ENCODE assay signal across 8 mouse cellular contexts in genomic region chr8:84968650-84969049, GRCm38 (mm10). TPM values are rescaled to one million over a fixed set of nuclear protein-coding genes. Genes with fewer than 3 reads are reported as not detected.
DNase-seq lines count a peak whose midpoint lies in the region; ATAC-seq and TF ChIP-seq lines count a peak whose summit lies in the region.

No protein-coding gene starts in this region.

- no peaks in the 10 kb centered on the region for H3K9me3 ChIP-seq in kidney, embryonic 15.5 days (replicated peaks)
- H3K9me3 ChIP-seq in hindbrain, embryonic 16.5 days (ENCODE audit: control insufficient read depth, low read length), result no peaks in the 10 kb centered on the region
- H3K9me3 ChIP-seq in midbrain, embryonic 16.5 days (replicated peaks; ENCODE audit: control insufficient read depth, low read length, poor library complexity, severe bottlenecking), result no peaks in the 10 kb centered on the region

- peak overlapping the region; percentile 93 for H3K27ac ChIP-seq in kidney, embryonic 15.5 days
- H3K27ac ChIP-seq in cortical plate, adult 2 months (ENCODE audit: insufficient read depth, low read length), result no peak overlapping the region
- peak overlapping the region; percentile 56; the same call in 1 of the 2 replicates for H3K27ac ChIP-seq in hindbrain, embryonic 16.5 days (ENCODE audit: low read depth, low read length)
- H3K27ac ChIP-seq in midbrain, embryonic 16.5 days (ENCODE audit: low read length), result peak overlapping the region; percentile 93

- H3K4me3 ChIP-seq in kidney, embryonic 15.5 days (replicated peaks), result peak overlapping the region; percentile 76
- peak overlapping the region; percentile 72; the same call in 1 of the 2 replicates for H3K4me3 ChIP-seq in cortical plate, adult 2 months (ENCODE audit: insufficient read depth, low read length)
- H3K4me3 ChIP-seq in hindbrain, embryonic 16.5 days (ENCODE audit: low read length), result peak overlapping the region; percentile 79
- peak overlapping the region; percentile 82 for H3K4me3 ChIP-seq in midbrain, embryonic 16.5 days (ENCODE audit: low read depth, low read length)

- H3K4me2 ChIP-seq in kidney, embryonic 15.5 days, result peak overlapping the region; percentile 83
- H3K4me2 ChIP-seq in hindbrain, embryonic 16.5 days (ENCODE audit: low read length), result peak overlapping the region; percentile 95
- peak overlapping the region; percentile 97 for H3K4me2 ChIP-seq in midbrain, embryonic 16.5 days (ENCODE audit: low read length)

- TF ChIP-seq POLR2A in cortical plate, adult 2 months (IDR thresholded peaks at IDR 0.05; ENCODE audit: extremely low read depth, insufficient read depth, low read length), result no peak

- H3K36me3 ChIP-seq in kidney, embryonic 15.5 days, result peaks cover 36% of the 10 kb centered on the region
- H3K36me3 ChIP-seq in hindbrain, embryonic 16.5 days (ENCODE audit: control insufficient read depth, insufficient read depth, low read length), result peaks cover 11% of the 10 kb centered on the region; the same call in 1 of the 2 replicates
- H3K36me3 ChIP-seq in midbrain, embryonic 16.5 days (ENCODE audit: control insufficient read depth, insufficient read depth, low read length), result peaks cover 10% of the 10 kb centered on the region

- TF ChIP-seq CTCF in cortical plate, adult 2 months (IDR thresholded peaks at IDR 0.05; ENCODE audit: extremely low read depth, insufficient read depth, low read length), result no peak

- peaks cover 48% of the 10 kb centered on the region for H3K4me1 ChIP-seq in kidney, embryonic 15.5 days
- peaks cover 9% of the 10 kb centered on the region; the same call in 1 of the 2 replicates for H3K4me1 ChIP-seq in cortical plate, adult 2 months (ENCODE audit: control insufficient read depth, insufficient read depth, low read length)
- H3K4me1 ChIP-seq in hindbrain, embryonic 16.5 days (ENCODE audit: control insufficient read depth, insufficient read depth, low read depth, low read length), result peaks cover 34% of the 10 kb centered on the region
- H3K4me1 ChIP-seq in midbrain, embryonic 16.5 days (ENCODE audit: control insufficient read depth, insufficient read depth, low read length), result peaks cover 26% of the 10 kb centered on the region

- no peak for ATAC-seq in kidney, embryonic 15.5 days (replicated peaks; ENCODE audit: low FRiP score)
- ATAC-seq in hindbrain, embryonic 16.5 days, result no peak
- no peak for ATAC-seq in midbrain, embryonic 16.5 days
- no peak for ATAC-seq in inflammation-experienced regulatory T-cells, adult 6 months

- WGBS in kidney, embryonic 15.5 days, result 14% methylated on average over 2 of the region's 2 CpGs
- WGBS in hindbrain, embryonic 16.5 days, result 26% methylated on average over 2 of the region's 2 CpGs
- WGBS in midbrain, embryonic 16.5 days, result 20% methylated on average over 2 of the region's 2 CpGs

- H3K9ac ChIP-seq in kidney, embryonic 15.5 days, result peak overlapping the region; percentile 81
- H3K9ac ChIP-seq in hindbrain, embryonic 16.5 days (ENCODE audit: low read depth, low read length), result peak overlapping the region; percentile 92
- H3K9ac ChIP-seq in midbrain, embryonic 16.5 days (ENCODE audit: low read depth, low read length), result peak overlapping the region; percentile 96

- no peaks in the 10 kb centered on the region for H3K27me3 ChIP-seq in kidney, embryonic 15.5 days
- H3K27me3 ChIP-seq in hindbrain, embryonic 16.5 days (replicated peaks; ENCODE audit: control insufficient read depth, insufficient read depth, low read length), result no peaks in the 10 kb centered on the region
- no peaks in the 10 kb centered on the region for H3K27me3 ChIP-seq in midbrain, embryonic 16.5 days (ENCODE audit: control insufficient read depth, insufficient read depth, low read depth, low read length)

- DNase-seq in kidney, postnatal 14 days, result no peak
- no peak for DNase-seq in adrenal gland, postnatal 4 days (ENCODE audit: low spot score in 2 of 2)
- DNase-seq in layer of hippocampus, adult 11-12 months (ENCODE audit: low spot score), result no peak

RNA-seq across cellular contexts. Expression of gene Gm49661, which starts 0.6 kb away (rescaled TPM):
- not detected in 2 replicates for polyA plus RNA-seq in kidney, embryonic 15.5 days (2015; fragmentation: Nextera tagmentation; extraction: Ambion mirVana)
- not detected in 2 replicates for polyA plus RNA-seq in cortical plate, adult 2 months (2012; rRNA removed)
- not detected in 2 replicates for polyA plus RNA-seq in hindbrain, embryonic 16.5 days (2015; fragmentation: Nextera tagmentation; extraction: Ambion mirVana)
- not detected in 2 replicates for polyA plus RNA-seq in midbrain, embryonic 16.5 days (2015; fragmentation: Nextera tagmentation; extraction: Ambion mirVana)
- total RNA-seq in adrenal gland, postnatal 4 days (2021), result not detected
- polyA plus RNA-seq in inflammation-experienced regulatory T-cells, adult 6 months (2017; shearing (Covaris generic)), result not detected

RNA-seq across cellular contexts. Expression of gene Prdx2, which starts 0.7 kb away (rescaled TPM):
- polyA plus RNA-seq in kidney, embryonic 15.5 days (2015; fragmentation: Nextera tagmentation; extraction: Ambion mirVana), result 808 and 824 TPM in 2 replicates
- polyA plus RNA-seq in cortical plate, adult 2 months (2012; rRNA removed), result 287 TPM in 2 replicates
- polyA plus RNA-seq in hindbrain, embryonic 16.5 days (2015; fragmentation: Nextera tagmentation; extraction: Ambion mirVana), result 1,040 and 1,063 TPM in 2 replicates
- polyA plus RNA-seq in midbrain, embryonic 16.5 days (2015; fragmentation: Nextera tagmentation; extraction: Ambion mirVana), result 1,134 and 1,161 TPM in 2 replicates
- total RNA-seq in adrenal gland, postnatal 4 days (2021), result 100 to 1,000 TPM; 617 to 655 TPM
- 100 to 1,000 TPM; 232 to 340 (median 290) TPM for polyA plus RNA-seq in inflammation-experienced regulatory T-cells, adult 6 months (2017; shearing (Covaris generic))

RNA-seq across cellular contexts. Expression of gene Rnaseh2a, which starts 0.9 kb away (rescaled TPM):
- 125 and 129 TPM in 2 replicates for polyA plus RNA-seq in kidney, embryonic 15.5 days (2015; fragmentation: Nextera tagmentation; extraction: Ambion mirVana)
- polyA plus RNA-seq in cortical plate, adult 2 months (2012; rRNA removed), result 37.3 and 37.7 TPM in 2 replicates
- 55.8 and 57.5 TPM in 2 replicates for polyA plus RNA-seq in hindbrain, embryonic 16.5 days (2015; fragmentation: Nextera tagmentation; extraction: Ambion mirVana)
- 47.9 and 51.3 TPM in 2 replicates for polyA plus RNA-seq in midbrain, embryonic 16.5 days (2015; fragmentation: Nextera tagmentation; extraction: Ambion mirVana)
- 100 to 1,000 TPM; 122 to 138 TPM for total RNA-seq in adrenal gland, postnatal 4 days (2021)
- 10 to 100 TPM; 57.0 to 88.9 (median 72.8) TPM for polyA plus RNA-seq in inflammation-experienced regulatory T-cells, adult 6 months (2017; shearing (Covaris generic))

RNA-seq across cellular contexts. Expression of gene Junb, which starts 9.9 kb away (rescaled TPM):
- polyA plus RNA-seq in kidney, embryonic 15.5 days (2015; fragmentation: Nextera tagmentation; extraction: Ambion mirVana), result 9.6 TPM in 2 replicates
- polyA plus RNA-seq in cortical plate, adult 2 months (2012; rRNA removed), result 57.5 and 81.7 TPM in 2 replicates
- 4.3 and 5.3 TPM in 2 replicates for polyA plus RNA-seq in hindbrain, embryonic 16.5 days (2015; fragmentation: Nextera tagmentation; extraction: Ambion mirVana)
- 5.3 TPM in 2 replicates for polyA plus RNA-seq in midbrain, embryonic 16.5 days (2015; fragmentation: Nextera tagmentation; extraction: Ambion mirVana)
- 10 to 100 TPM; 26.1 to 28.9 TPM for total RNA-seq in adrenal gland, postnatal 4 days (2021)
- polyA plus RNA-seq in inflammation-experienced regulatory T-cells, adult 6 months (2017; shearing (Covaris generic)), result 10 to 100 TPM; 28.1 to 33.6 (median 33.1) TPM

RNA-seq across cellular contexts. Expression of gene Hook2, which starts 21.8 kb away (rescaled TPM):
- 25.3 and 27.0 TPM in 2 replicates for polyA plus RNA-seq in kidney, embryonic 15.5 days (2015; fragmentation: Nextera tagmentation; extraction: Ambion mirVana)
- 15.6 and 19.2 TPM in 2 replicates for polyA plus RNA-seq in cortical plate, adult 2 months (2012; rRNA removed)
- 37.9 and 39.6 TPM in 2 replicates for polyA plus RNA-seq in hindbrain, embryonic 16.5 days (2015; fragmentation: Nextera tagmentation; extraction: Ambion mirVana)
- 39.3 and 43.8 TPM in 2 replicates for polyA plus RNA-seq in midbrain, embryonic 16.5 days (2015; fragmentation: Nextera tagmentation; extraction: Ambion mirVana)
- total RNA-seq in adrenal gland, postnatal 4 days (2021), result 10 to 100 TPM; 10.6 to 13.8 TPM
- polyA plus RNA-seq in inflammation-experienced regulatory T-cells, adult 6 months (2017; shearing (Covaris generic)), result 1 to 10 TPM; 2.2 to 4.9 (median 4.6) TPM
